Mouse (Mus musculus) retina, adult 2 months (tissue): ENCODE results near the gene Tmem88b.
"Not testable (repeated sequence)": the region's sequence is repeated elsewhere in the genome, so short reads cannot be mapped to it uniquely, and the experiment has no call there.

Experiments
- DNase-seq: peaks from one replicate; pipeline ENCODE4 v3.0.0-alpha.2; 2012; ENCODE audit warnings: low read depth, low spot score

Tmem88b gene

DNA sequence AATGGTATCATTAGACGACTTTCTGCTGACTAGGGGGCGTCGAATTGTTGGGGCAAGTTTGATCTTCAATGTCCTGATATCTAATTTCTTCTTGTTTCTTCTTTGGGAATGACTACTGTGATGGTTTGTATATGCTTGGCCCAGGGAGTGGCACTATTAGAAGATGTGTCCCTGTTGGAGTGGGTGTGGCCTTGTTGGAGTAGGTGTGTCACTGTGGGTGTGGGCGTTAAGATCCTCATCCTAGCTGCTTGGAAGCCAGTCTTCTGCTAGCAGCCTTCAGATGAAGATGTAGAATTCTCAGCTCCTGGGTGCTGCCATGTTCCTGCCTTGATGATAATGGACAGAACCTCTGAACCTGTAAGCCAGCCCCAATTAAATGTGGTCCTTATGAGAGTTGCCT lies 3.2 kb upstream of the Tmem88b start:
- not testable (repeated sequence) for DNase-seq

DNA sequence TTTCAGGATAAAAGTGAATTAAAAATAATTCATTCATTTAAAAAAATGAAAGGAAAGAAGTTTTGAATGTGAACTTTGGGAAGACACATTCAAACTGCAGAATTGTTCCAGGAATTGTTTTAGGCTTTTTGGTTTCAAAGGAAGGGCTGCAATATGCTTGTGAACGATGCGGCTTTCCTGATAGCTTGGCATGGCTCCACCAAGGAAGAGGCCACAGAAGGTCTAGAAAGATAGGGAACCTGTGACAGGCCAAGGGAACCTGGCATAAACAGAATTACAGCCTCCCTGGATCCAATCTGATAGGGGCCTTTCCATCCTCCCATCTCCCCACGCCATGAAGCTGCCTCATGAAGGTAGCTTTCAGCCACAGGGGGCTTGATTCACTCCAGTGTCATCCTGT lies 2.6 kb upstream of the Tmem88b start:
- no peak for DNase-seq

DNA sequence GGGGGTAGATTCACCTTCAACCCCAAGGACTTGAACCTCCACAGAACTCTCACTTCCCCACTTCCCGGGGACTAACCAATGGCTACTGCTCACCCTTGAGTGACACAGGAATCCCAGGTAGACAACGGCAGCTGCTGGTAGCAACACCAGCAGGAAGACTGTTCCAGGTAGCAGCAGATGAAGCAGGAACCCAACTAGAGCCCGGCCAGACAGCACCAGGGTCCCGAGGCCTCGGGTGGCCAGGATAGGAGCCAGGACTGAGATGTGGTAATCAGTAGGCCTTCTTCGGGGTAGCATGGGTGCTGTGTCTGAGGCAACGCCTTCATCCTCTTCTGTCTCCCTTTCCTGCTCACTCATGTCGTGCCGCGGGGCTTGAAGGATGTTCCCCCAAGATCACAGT lies 428 bp downstream of the Tmem88b start:
- no peak for DNase-seq

DNA sequence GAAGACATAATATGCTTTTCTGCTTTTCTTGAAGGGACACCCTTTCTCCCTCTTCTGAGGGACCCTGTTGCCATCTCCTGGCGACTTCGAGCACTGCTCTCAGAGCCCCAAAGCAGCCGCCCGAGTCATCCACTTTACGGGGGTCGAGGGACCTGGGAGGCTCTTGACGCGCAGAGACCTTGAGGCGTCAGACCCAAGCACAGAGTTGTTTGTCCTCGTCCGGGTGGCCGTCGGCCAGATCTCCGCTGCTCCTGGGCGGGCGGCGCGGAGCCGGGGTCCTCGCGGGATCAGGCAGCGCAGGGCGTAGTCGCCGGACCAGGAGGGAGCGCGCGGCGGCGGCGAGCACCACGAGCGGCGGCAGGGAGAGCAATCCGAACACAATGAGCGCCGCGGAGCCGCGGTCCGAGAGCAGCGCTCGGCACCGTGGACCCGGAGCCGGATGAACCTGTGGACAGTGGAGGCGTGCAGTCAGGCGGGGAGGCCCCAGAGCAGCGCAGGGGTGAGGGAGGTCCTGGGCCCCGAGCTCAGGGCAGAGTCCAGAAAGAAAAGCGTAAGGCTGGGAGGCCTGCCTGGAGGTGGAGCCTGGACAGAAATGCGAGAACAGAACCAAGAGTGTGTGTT lies 1.5 kb downstream of the Tmem88b start:
- DNase-seq = peak; percentile 56

DNA sequence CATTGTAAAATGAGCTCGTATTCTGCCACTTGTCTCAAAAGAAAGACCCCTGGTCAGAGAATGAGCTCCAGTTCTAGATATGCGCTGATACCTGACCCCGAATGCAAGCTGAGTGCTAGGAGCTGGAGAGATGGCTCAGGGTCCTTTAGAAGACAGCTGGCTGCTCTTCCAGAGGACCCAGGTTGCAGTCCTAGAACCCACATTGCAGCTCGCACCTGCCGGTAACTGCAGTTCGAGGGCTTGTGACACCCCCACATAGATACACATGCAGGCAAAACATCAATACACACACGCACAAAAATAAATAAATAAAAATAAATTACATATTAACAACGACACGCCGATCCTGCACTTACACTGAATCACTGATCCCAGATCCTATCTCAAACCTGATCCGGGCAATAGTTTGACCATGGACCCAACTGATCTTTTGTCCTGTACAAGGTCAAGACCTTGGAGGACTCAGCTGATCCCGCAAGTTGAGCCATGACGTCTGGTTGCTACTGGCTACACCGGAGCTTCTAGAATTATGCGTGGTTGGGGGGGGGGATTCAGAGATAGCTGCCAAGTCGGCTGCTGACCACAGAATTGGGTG lies 2.1 kb downstream of the Tmem88b start:
- DNase-seq = no peak

DNA sequence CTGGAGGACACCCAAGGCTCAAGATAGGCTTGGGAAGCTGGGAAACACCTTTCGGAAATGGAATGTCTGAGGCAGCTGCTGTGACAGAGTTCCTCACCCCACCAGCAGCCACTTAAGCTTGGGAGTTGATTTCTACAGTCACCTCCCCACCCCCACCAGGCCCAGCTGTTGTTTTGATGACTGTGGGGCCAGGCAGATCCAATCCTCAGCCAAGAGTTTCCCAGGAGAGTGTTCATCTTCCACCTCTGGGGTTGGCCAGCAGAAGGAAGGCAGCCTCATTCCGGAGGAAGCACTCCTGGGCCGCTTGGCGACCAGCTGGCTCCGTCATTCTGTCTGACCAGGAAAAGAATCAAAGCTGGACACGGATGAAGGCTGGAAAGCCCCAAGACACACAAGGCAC lies 4.8 kb downstream of the Tmem88b start:
- no peak for DNase-seq

DNA sequence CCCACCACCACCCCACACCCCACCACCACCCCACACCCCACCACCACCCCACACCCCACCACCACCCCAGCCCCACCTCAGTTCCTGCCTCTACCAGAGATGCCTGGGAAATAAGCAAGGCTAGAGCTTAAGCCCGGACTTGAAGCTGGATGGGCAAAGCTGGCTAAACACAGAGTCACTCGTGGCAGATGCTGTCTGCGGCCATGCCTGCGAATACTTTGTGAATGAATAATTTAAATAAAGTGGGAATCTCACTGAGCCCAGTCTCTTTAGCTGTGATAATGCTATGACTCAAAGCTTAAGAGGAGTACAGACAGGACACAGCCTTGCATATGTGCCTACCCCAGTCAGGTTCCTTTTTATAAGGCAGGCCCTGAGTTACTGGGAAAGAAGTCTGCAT lies 6.2 kb downstream of the Tmem88b start:
- no peak for DNase-seq

DNA sequence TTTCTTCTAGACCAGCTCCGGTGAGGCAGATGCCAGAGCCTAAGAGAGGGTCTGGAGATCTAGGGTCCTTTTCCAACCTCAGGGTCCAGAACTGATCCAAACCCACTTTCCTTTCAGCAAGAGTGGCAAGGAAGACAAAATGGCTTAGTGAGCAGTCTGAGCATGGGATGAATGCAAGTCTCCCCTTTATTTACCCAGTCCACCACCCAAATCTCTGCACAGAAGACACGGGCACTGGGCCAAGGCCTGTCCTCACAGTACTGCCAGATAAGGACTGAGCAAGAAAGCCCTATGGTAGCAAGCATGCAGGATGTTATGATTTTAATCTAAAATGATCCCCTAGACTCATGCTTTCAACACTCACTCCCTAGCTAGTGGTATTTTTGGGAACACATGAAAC lies 7.9 kb downstream of the Tmem88b start:
- DNase-seq = no peak

DNA sequence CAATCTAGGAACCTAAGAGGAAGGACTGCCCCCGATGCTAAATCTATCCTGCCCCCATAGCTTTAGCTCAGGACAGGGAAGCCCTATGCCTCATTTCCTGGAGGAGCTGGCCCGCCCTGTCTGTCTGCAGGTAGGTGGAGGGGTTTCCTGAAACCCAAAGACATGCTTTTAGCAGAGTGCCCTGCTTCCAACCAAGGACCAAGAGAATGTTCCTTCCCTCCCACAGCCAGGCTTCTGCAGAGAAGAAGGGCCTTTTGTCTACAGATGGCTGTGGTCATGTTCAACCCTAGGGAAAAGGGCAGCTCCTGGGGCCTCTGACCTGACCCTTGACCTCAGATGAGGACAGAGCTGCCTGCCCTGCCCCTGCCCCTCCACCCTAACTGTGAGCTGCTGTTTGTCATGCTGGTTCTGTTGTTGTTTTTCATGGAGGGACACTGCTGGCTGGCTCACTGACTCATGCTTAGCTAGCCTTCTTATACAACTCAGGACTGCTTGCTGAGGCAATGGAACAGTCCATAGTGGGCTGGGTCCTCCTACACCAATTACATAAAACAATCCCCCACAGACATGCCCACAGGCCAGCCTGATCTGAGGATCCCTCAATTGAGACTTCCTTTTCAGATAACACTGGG lies 8.9 kb downstream of the Tmem88b start:
- no peak for DNase-seq

DNA sequence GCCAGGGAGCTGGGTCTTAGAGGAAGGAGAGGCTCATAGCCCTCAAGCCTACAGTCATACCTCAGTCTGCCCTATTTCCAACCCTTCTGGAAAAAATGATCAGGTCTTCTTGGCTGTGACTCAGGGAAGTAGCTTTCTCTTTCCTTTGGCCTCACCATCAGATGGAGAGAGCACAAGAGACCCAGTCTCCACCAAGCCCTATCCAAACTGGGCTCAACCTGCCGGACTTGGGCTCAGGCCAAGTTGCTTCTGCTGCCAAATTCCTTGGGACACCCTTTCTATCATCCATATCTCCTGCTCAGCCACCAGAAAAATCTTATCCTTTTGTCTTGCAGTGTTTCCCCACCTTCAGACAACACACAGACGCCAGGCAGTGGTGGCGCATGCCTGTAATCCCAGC lies 9.8 kb downstream of the Tmem88b start:
- no peak for DNase-seq

DNA sequence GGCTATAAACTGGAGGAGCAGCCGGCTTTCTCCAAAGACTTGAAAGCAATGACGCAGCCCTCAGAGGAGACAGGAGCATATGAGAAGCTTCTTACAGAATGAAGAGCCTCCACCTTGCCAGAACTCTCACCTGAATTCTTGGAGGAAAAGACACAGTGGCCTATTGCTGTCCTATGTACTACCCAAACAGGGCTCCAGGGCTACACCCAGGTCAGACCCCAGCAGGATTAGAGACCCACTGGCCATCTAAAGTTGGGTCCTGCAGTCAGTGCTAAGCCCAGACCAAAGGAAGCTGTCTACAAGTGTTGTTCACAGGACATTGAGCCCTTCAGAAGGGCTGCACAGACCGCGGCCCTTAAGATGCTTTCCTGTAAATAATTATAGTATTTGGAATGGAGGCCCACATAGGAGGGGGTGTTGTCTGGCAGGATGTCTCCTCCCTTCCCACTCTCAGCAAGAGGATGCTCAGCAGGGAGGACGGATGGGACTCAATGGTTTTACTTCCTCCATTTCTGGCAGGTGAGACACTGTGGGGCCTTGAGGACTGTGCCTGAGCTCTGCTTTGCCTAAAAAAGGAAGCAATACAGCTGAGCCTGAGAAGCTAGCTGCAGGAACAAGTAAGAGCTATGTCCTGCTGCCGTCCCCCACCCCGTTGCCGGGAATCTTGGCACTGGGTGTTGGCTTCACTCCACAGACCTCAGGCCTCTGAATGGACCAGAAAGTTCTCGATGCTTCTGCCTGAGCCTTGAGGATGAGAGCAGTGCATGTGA lies 10.5 kb downstream of the Tmem88b start:
- no peak for DNase-seq

DNA sequence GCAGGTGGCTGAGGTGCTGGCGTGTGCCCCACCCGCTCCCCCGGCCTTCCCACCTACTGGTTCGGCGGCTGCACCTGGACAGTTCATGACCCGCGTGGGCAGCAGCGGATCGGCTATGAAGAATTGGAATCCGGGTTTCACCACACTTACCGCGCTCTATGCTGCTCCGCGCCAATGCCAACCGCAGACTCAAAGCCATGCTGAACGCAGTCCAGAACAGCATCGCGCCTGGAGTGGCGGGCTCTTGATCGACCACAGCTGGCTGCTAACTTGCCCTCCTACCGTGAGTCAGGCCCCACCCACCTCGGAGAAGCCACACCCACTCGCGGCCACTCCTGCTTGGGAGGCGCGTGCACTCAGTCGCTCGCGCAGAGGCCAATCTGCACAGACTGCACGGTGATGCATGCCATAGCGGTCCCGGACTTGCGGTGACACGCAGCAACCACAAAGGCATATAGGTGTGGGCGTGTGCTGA lies 11.4 kb downstream of the Tmem88b start, which contains the start of gene Vwa1:
TSS of gene Vwa1 (minus strand) at position 419 of the 475 bp plus-strand sequence.
- DNase-seq = peak; percentile 63

DNA sequence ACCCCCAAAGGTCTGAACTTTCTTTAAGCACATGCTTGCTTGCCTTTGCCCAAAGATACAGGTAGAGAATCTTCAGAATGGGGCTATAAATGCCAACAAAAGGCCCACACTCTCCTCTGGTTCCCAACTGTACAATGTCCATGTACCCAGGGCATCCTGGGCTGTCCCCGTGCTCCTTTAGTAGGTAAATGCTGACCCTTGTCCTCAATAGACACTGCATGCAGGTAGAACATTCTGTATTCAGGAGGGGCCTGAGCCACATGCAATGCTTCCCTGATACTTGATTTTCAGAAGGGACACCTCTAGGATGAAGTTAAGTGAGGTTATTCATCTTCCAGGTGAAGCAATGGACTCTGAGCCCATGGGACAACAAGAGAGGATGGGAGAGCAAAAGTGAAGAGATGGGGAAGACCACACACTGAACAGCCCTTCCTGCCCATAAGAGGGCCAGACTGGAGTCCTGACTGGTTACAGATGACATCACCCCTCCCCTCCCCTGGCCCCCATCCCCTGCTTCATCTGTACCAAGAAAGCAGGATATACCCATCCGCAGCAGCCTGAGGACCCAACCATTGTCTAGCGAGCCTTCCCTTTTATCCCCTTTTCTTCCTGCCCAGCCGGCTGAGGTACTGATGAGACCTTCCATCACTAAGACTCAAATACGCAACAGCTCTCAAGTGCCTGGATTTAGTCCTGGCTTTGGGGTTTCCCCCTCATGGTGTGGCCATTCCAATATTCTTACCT lies 12.2 kb downstream of the Tmem88b start:
- DNase-seq = no peak

DNA sequence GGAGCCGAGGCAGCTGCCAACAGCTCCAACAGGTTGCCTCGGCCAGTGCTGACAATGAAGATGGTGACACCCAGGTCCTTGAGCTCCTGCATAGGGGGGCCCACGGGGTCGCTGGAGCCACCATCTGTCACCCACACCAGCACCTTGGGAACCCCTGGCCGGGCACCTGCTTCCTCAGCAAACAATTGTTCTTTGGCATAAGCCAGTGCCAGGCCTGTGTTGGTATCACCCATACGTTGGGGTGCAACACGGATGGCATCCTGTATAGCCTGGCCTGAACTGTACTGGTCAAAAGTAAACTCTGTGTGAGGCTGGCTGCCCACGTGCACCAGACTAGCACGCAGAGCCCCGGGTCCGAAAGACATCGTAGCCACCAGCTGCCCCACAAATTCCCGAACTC lies 12.9 kb downstream of the Tmem88b start:
- DNase-seq = no peak

DNA sequence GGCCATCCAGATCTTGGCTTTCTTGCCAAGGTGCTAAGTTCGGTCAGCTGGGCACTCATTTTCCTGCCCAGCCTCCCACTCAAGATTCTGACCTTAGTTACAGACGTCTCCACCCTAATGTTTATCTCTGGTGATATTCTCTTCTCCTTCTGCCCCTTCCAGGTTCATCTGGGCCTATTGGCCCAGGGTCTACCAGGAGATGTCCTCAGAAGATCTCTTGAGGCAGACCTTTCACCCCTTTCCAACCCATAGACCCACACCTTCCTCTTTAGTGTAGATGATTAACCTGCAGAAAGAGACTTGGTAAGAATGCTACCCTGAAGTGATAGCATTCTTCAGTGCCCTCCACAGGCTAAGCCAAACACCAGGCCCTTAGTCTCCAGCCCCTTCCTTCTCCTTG lies 14.0 kb downstream of the Tmem88b start:
- no peak for DNase-seq

DNA sequence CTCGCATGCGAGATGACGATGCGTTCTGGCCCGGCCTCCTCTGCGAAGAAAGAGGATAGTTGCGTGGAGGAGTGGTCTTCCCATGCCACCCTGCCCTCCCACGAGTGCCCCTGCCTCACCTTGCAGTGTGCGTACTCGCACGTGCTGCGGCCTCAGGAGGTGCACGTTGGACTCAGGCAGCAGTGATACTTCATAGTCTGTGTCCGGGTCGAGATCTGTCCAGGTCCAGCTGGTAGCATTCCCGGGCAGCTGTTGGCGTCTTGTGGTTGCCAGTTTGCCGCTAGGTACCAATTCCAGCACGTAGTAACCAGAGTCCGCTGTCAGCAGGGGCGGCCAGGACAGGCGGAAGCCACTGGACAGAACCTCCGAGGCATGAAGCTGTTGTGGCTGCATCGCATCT lies 15.0 kb downstream of the Tmem88b start:
- no peak for DNase-seq

DNA sequence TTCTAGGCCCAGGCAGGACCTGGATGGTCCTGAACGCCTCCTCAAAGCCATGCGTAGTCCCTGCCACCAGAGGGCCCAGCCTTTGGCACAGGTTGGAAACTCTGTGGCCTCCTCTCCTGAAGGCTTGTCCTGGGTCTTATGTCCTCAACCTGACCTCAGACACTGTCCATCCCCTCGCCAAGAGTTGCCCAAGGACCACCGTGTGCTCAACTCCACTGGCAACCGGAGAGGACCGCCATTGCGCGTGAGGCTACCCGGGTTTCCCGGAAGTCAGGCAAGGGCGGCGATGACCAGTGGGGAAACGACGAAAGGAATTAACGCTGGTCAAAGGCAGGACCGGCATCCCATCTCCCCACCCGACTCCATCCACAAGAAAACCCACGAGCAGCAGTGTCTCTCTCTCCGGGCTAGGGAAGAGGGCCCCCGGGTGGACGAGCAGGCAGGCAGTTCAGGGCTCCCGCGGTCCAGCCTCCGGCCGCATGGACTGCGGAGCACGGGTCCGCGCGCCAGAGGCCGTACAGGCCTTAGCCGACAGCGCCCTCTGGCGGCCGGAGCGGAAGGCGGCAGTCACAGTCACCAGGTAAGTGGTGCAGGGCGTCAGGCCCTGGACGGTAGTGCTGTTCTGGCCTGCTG lies 15.7 kb downstream of the Tmem88b start:
- DNase-seq = peak; percentile 78

DNA sequence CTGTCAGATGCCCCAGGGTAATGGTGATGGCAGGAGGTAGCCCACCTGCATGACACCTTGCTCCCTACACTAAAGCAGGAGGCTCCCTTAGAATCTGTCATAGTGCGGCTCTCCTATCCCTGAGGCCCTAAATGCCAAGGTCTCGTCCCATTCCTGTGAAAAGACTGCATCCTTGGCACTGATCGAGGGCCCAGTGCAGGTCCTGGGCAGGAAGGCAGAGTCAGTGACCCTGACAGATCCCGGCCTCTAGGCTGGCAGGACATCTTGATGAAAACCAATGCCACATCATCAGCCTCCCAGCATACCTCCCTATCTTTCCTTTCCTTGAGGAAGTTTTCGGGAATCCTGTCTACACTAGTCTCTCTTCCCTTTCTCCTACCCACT lies 16.2 kb downstream of the Tmem88b start:
- DNase-seq = no peak

DNA sequence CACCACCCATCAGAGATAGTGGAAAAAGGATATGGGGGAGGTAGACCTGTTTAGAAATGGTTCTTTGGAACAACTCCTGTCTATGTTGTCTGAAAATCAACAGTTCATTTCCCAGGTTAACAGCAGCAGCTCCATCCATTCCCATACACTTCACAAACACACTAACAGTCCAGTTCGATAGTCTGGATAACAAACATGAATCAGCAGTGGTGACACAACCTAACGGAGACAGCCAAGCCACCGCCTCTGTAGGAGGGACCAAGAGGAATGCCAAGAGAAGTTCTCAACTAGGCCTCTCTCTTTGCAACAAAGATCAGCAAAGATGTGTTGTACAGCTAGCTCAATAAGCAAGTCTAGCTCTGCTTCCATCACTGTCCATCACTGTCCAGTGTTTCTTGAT lies 23.3 kb downstream of the Tmem88b start:
- no peak for DNase-seq

DNA sequence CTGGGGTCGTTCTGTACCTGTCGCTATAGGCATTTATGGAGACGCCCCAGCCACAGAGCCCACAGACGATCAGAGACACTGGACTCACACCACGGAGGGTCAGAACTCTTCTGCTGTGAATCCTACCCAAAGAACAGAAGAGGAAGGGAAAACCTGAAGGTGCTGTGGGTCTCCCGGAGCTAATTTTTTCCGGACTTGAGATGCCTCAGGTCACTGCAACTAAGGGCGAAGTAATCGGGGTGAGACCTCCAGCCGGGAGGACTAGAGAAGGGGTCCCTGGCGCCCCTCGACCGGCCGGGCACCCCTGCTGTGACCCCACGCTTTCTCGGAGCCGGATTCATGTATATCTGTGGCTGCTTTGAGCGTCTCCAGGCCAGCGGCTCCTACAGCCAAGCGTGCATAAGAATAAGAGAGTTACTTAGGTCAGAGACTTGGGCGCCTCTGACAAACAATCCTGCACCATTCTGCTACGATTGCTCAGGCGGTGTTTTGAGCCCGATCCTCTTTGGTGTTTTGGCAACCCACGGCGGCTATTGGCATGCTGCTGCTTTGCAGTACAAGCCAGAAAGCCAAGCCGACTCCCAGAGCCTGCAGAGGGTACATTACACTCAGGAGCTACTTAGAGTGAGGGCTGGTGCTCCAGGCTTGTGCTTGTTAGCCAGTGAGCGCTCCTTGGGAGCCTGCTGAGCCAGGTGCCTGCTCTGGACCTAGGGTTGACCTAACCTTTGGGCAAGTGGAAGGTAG lies 24.1 kb downstream of the Tmem88b start:
- no peak for DNase-seq
